ENCODE assay signal across 18 mouse cellular contexts in the genomic region with DNA sequence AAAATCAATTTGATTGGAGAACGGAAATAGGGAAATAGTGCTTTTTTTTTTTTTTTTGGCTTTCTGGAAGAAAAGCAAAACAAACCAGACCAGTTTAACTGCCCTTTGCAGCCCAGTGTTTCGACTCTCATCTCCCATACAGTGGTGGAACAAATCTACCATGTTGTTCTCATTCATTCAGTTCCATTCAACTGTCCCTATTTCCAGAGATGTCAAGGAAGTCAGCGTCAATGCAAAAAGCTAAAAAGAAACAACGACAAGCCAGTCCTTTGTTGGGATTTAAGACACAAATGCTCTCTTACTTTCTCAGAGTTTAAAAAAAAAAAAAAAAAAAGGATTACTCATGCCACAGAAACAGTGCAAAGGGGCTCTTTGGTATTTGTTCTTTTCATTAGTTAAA.
DNase-seq lines count a peak whose midpoint lies in the region; ATAC-seq lines count a peak whose summit lies in the region.
"Had no signal": no experiment of that assay in that cellular context is flagged by ENCODE, and none has a peak within 500 bp of the region (broad histone marks: within the 10 kb centered on the region; RNA-seq: fewer than 3 reads in every experiment).

No protein-coding gene starts in this region.

- H3K36me3 ChIP-seq in hindbrain, embryonic 14.5 days (replicated peaks; ENCODE audit: control insufficient read depth, insufficient read depth) = no peaks in the 10 kb centered on the region
- H3K36me3 ChIP-seq in hindbrain, embryonic 13.5 days = no peaks in the 10 kb centered on the region
- peaks cover 8% of the 10 kb centered on the region; the same call in 1 of the 2 replicates for H3K36me3 ChIP-seq in neural tube, embryonic 13.5 days
- no peaks in the 10 kb centered on the region for H3K36me3 ChIP-seq in neural tube, embryonic 15.5 days
- no peaks in the 10 kb centered on the region for H3K36me3 ChIP-seq in midbrain, embryonic 12.5 days
- H3K36me3 ChIP-seq: heart, embryonic 12.5 days; hindbrain, embryonic 15.5 days had no signal

- H3K9me3 ChIP-seq in hindbrain, embryonic 14.5 days (ENCODE audit: control insufficient read depth, low read length) = no peaks in the 10 kb centered on the region
- no peaks in the 10 kb centered on the region for H3K9me3 ChIP-seq in hindbrain, embryonic 13.5 days
- H3K9me3 ChIP-seq in neural tube, embryonic 13.5 days = no peaks in the 10 kb centered on the region
- H3K9me3 ChIP-seq in neural tube, embryonic 15.5 days (replicated peaks) = no peaks in the 10 kb centered on the region
- H3K9me3 ChIP-seq in midbrain, embryonic 12.5 days = no peaks in the 10 kb centered on the region
- H3K9me3 ChIP-seq: embryonic facial prominence, embryonic 15.5 days; forebrain, embryonic 10.5 days; heart, embryonic 12.5 days; hindbrain, embryonic 15.5 days had no signal

- H3K4me2 ChIP-seq in hindbrain, embryonic 14.5 days (replicated peaks) = peak overlapping the region; percentile 48
- no peak overlapping the region for H3K4me2 ChIP-seq in hindbrain, embryonic 13.5 days
- H3K4me2 ChIP-seq in neural tube, embryonic 13.5 days = 0 out of 2 replicates have a peak overlapping the region, but pooled peaks have one; percentile 46
- no peak overlapping the region for H3K4me2 ChIP-seq in neural tube, embryonic 15.5 days
- H3K4me2 ChIP-seq in midbrain, embryonic 12.5 days (replicated peaks) = peak overlapping the region; percentile 42; the same call in 1 of the 2 replicates
- H3K4me2 ChIP-seq: embryonic facial prominence, embryonic 15.5 days; heart, embryonic 12.5 days had no signal

- H3K4me3 ChIP-seq in hindbrain, embryonic 14.5 days (replicated peaks; ENCODE audit: low read length) = no peak overlapping the region
- no peak overlapping the region for H3K4me3 ChIP-seq in hindbrain, embryonic 13.5 days
- no peak overlapping the region for H3K4me3 ChIP-seq in neural tube, embryonic 13.5 days
- no peak overlapping the region for H3K4me3 ChIP-seq in neural tube, embryonic 15.5 days (replicated peaks)
- no peak overlapping the region for H3K4me3 ChIP-seq in midbrain, embryonic 12.5 days
- H3K4me3 ChIP-seq: embryonic facial prominence, embryonic 15.5 days; erythroblast, embryonic 14.5 days; forebrain, embryonic 10.5 days; gastrocnemius, adult 2 months; heart, embryonic 12.5 days had no signal

- DNase-seq in hindbrain, embryonic 14.5 days (ENCODE audit: low spot score) = no peak
- no peak for DNase-seq in urinary bladder, adult 2 months (ENCODE audit: low spot score)
- DNase-seq in cerebellum, adult 9-11 months = no peak
- DNase-seq: adrenal gland, adult 8-10 months; adrenal gland, postnatal 36 days; cerebellum, adult 11 months; cerebellum, adult 8-10 months; gastrocnemius, adult 2 months; gastrocnemius, postnatal 25 days had no signal

- 20% methylated on average over 4 of the region's 4 CpGs for WGBS in hindbrain, embryonic 14.5 days
- 25% methylated on average over 4 of the region's 4 CpGs for WGBS in hindbrain, embryonic 13.5 days
- WGBS in neural tube, embryonic 13.5 days = 24% methylated on average over 4 of the region's 4 CpGs
- WGBS in neural tube, embryonic 15.5 days = 33% methylated on average over 4 of the region's 4 CpGs
- 20% methylated on average over 4 of the region's 4 CpGs for WGBS in midbrain, embryonic 12.5 days

- no peaks in the 10 kb centered on the region for H3K27me3 ChIP-seq in hindbrain, embryonic 14.5 days (ENCODE audit: control insufficient read depth, insufficient read depth, low read length)
- no peaks in the 10 kb centered on the region for H3K27me3 ChIP-seq in hindbrain, embryonic 13.5 days
- H3K27me3 ChIP-seq in neural tube, embryonic 13.5 days = no peaks in the 10 kb centered on the region
- no peaks in the 10 kb centered on the region for H3K27me3 ChIP-seq in neural tube, embryonic 15.5 days (replicated peaks)
- H3K27me3 ChIP-seq in midbrain, embryonic 12.5 days = peaks cover 30% of the 10 kb centered on the region
- H3K27me3 ChIP-seq: embryonic facial prominence, embryonic 15.5 days; heart, embryonic 12.5 days; hindbrain, embryonic 15.5 days had no signal

- H3K4me1 ChIP-seq in hindbrain, embryonic 14.5 days (replicated peaks; ENCODE audit: control insufficient read depth, insufficient read depth, low read length) = peaks cover 16% of the 10 kb centered on the region
- H3K4me1 ChIP-seq in hindbrain, embryonic 13.5 days (replicated peaks) = peaks cover 27% of the 10 kb centered on the region
- H3K4me1 ChIP-seq in neural tube, embryonic 13.5 days (replicated peaks) = peaks cover 25% of the 10 kb centered on the region
- H3K4me1 ChIP-seq in neural tube, embryonic 15.5 days = peaks cover 19% of the 10 kb centered on the region
- H3K4me1 ChIP-seq in midbrain, embryonic 12.5 days = peaks cover 29% of the 10 kb centered on the region
- H3K4me1 ChIP-seq: embryonic facial prominence, embryonic 15.5 days had no signal

- ATAC-seq in hindbrain, embryonic 14.5 days (ENCODE audit: low FRiP score) = no peak
- no peak for ATAC-seq in hindbrain, embryonic 13.5 days (ENCODE audit: low FRiP score)
- ATAC-seq in neural tube, embryonic 13.5 days (ENCODE audit: low read depth) = no peak
- ATAC-seq in neural tube, embryonic 15.5 days (ENCODE audit: low FRiP score) = no peak
- peak; percentile 48 for ATAC-seq in midbrain, embryonic 12.5 days (ENCODE audit: low FRiP score, low read depth)

- H3K27ac ChIP-seq in hindbrain, embryonic 14.5 days = no peak overlapping the region
- no peak overlapping the region for H3K27ac ChIP-seq in hindbrain, embryonic 13.5 days
- no peak overlapping the region for H3K27ac ChIP-seq in neural tube, embryonic 13.5 days (replicated peaks)
- no peak overlapping the region for H3K27ac ChIP-seq in neural tube, embryonic 15.5 days (replicated peaks)
- no peak overlapping the region for H3K27ac ChIP-seq in midbrain, embryonic 12.5 days (replicated peaks)
- H3K27ac ChIP-seq: embryonic facial prominence, embryonic 15.5 days; gastrocnemius, adult 2 months; hindbrain, embryonic 15.5 days had no signal

- no peak overlapping the region for H3K9ac ChIP-seq in hindbrain, embryonic 14.5 days
- no peak overlapping the region for H3K9ac ChIP-seq in hindbrain, embryonic 13.5 days
- no peak overlapping the region for H3K9ac ChIP-seq in neural tube, embryonic 13.5 days
- H3K9ac ChIP-seq in neural tube, embryonic 15.5 days (replicated peaks) = no peak overlapping the region
- no peak overlapping the region for H3K9ac ChIP-seq in midbrain, embryonic 12.5 days (replicated peaks)
- H3K9ac ChIP-seq: embryonic facial prominence, embryonic 15.5 days; heart, embryonic 12.5 days; hindbrain, embryonic 15.5 days had no signal

Comparison
In these comparisons a context has a peak if more than half of its experiments do, and no peak if none do; other contexts are left out.
1. H3K4me2 ChIP-seq: peak in hindbrain, embryonic 14.5 days (single experiment), neural tube, embryonic 13.5 days (single experiment) and midbrain, embryonic 12.5 days (single experiment); none in hindbrain, embryonic 13.5 days (single experiment) and neural tube, embryonic 15.5 days (single experiment).